Mouse (Mus musculus) spleen, embryonic (tissue): Measurements from ENCODE around the gene Krt8.

Source experiments
- CTCF ChIA-PET: fragments of 350-600 bp; sonication (Branson Sonifier 250); formaldehyde crosslinking; loops from one replicate; lab custom pipeline; 2022; lab: Charles Lee

Gene Krt8

DNA sequence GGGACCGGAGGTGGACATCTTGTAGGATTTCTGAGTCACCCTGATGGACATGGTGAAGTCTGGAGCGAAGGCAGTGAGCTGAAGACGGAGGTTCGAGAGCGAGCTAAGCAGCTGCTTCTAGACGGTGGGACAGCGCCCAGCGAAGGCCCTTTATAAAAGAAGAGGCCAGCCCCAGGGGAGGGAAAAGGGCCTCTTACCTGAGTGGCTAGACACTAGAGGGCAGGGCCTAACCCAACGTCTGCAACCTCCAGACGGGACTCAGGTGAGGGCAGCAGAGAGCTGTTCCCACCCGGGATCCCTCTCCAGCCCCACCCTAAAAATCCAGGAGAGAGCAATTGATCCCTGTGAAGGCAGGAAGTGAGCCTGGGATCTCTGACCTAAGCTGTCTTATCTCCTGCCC, at the start of gene Krt8:
Gene Krt8, minus strand, starts transcription at position 294 of the 400 bp plus-strand sequence.
- CTCF ChIA-PET: no interaction called here

DNA sequence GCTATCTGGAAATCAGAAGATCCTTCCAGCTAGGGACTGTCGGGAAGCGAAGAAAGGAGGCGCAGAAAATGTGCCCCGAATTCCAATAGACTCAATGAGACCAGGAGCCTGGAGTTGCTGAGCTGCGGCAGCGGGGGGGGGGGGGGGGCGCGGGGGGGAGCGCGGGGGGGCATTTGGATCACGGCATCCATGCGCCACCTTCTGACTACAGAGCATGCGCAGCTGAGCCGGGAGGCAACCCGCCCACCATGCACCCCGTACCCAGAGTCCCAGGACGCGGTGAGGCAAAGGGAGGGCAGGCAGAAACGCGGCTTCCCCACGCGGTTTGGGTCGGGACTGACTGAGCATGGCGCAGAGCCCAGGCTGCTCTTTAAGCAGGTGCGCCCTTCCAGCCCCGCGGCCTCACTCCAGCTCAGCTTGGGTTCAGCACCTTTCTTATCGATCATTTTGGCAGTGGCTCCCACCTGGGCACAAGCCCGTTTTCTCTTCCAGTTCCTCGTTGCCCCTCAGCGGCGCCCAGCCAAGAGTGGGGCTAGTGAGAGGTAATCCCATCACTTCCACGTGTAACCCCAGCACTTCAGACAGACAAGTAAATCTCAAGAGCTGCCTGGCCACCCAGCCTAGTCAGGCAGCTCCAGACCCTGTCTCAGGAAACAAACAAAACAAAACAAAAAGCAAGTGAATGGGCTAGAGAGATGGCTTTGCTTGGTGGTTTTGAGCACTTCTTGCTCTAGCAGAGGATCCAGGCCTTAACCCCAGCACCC, 47.8 kb upstream of the Krt8 start:
- CTCF ChIA-PET: no interaction called here

DNA sequence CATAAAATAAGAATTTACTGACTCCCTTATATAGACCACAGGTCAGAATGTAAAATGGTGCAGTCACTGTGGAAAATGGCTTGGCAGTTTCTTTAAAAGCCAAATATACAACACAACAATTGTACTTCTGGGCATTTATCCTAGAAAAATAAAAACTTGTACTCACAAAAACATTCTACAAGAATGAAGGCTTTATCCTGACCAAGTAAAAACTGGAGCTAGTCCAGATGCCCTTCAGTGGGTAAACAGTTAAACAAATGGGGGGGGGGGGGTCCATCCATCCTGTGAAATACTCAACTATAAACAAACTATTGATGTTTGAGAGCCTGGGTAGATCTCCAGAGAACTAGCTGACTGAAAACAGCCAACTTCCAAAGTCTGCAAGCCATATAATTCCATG, 45.6 kb upstream of the Krt8 start:
- CTCF ChIA-PET: interaction anchor here (0.6 kb wide), 1 partner anchor 48 kb away, joined by 4 read pairs; no protein-coding TSS in a partner anchor

DNA sequence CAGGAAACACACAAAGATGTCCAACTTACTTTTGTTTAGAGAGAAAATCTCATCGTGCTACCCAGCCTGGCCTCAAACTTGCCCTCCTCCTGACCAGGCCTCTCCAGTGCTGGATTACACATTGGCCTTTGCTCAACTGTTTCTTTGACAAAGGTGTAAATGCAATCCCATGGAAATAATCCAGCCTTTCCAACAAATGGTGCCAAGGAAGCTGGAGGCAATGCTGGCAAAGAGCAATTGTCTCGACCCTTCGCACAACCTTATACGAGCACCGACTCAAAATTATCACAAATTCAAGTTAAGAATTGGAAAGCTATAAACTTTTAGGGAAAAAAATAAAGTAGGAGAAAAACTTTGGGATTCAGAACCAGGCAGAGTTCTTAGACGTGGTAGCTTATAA, 43.7 kb upstream of the Krt8 start:
- CTCF ChIA-PET: interaction anchor here (0.5 to 0.7 kb wide), 2 partner anchors 14 to 18 kb away, joined by 3 read pairs; no protein-coding TSS in a partner anchor

DNA sequence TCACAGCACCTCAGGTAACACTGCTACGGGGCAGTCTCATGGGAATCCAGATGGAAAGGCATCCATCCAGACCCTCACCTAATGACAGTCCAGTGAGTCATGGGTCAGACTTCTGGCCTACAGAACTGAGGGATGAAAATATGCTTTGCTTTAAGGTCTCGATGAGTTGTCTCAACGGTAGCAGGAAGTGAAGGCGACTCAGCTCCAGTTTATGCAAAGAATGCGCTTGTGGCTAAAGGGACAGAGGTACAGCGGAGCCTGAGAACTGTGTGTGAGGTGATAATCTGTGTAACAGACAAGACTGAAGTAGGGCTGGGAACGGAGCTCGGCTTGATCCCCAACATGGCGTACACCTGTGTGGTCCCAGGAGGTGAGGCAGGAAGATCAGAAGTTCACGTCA, 41.4 kb upstream of the Krt8 start:
- CTCF ChIA-PET: no interaction called here

DNA sequence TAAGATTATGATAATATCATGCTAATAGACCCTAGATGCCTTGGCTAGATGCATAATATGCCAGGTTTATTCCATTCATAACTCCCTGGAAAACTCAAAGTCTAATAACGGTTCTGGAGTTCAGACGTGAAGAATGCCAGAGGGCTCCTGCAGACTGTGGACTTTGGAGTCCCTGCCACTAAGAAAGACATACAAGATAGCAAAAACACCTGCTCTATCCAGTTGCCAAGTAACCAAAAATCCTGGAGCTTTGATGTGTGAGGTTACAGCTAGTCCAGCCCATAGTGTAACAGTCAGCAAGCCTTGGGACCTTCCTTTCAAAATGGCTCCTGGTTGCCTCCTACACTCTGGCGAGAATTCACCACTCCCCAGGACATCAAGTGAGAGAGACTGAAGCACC, 40.5 kb upstream of the Krt8 start:
- CTCF ChIA-PET: no interaction called here

DNA sequence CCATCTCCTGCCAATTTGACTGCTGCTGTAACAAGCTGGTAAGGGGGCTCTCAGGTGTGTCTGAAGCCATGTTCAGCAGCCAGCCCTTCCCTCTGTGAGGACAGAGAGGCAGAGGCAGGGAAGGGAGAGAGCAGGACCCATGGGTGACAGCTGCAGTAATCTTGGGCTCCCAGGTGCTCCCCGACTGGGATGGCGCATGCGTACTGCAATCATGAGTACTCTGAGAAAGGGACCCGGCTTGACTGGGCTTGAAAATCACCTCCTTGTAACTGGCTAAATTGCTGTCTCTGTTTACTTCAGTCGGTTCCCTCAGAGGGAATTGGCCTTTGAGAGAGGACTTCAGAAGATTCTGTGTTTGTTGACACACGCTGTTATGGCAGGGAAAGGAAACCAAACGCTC, 37.7 kb upstream of the Krt8 start:
- CTCF ChIA-PET: no interaction called here

DNA sequence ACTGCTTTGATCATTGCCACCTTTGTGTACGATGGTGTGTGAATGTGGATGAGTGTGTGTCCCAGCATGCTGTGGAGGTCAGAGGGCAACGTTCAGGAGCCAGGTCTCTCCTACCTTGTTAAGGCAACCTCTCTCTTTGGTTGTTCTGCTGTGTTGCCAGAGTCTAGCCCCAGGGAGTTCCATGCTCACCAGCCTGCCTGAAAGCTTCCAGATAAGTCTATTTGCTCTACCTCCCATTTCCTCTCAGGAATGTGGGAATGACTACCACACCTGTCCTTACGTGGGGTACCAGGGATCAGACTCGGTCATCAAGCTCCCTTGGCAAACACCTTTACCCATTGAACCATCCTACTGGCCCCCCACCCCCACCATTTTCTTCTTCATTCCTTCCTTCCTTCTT, 36.0 kb upstream of the Krt8 start:
- CTCF ChIA-PET: no interaction called here

DNA sequence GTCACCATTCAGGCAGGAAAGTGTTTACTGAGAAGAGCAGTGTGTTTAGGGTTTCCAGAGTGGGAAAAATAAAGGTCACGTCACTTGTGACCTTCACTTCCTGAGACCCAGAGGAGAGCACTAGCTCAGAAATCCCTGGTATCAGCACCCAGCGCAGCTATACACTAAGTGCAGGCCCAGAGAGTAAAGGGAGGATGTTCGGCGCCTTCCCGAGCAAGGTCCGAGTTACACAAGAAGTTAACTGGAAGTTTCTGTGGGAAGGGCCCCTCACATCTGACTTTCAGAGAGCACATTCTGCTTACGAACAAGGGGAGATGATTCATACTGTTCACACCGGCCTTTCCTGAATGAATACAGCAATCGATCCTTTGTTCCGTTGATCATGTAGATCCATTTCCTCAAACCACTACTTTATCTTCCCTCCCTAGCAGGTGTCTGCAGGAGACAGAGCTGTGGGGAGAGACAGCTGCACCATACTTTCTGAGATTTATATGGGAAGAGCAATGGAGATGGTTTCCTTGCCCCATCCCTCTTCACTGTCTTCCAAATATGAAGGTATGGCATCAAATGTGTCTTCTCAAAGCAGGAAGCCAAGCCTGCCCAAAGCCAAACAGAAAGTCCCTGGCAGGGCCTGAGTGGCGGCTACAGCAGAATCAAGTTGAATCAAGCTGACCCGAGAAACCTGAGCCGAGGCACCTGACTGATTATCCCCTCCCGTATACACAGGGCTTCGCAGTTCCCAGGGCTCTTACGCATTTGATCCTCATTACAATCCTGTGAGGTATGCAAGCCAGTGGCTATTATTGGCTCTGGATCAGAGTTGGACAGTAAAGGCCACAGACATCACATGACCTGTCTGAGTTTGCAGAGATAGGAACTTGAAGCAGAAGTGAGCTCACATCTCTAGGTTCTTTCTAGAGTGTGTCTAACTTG, 30.1 kb upstream of the Krt8 start:
- CTCF ChIA-PET: no interaction called here

DNA sequence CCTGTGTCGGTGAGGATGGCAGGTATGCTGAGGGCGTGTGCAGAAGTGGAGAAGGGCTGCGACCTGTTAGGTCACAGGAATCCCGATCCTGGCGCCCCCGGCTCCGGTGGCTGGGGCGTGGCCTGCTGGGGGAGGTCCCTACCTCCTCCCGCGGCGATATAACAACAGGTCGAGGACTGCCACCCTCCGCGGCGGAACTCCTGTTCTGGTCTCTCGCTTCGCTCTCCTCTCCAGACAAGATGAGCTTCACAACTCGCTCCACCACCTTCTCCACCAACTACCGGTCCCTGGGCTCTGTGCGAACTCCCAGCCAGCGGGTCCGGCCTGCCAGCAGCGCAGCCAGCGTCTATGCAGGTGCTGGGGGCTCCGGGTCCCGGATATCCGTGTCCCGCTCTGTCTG, 23.8 kb upstream of the Krt8 start, which contains the start of gene Krt18:
Gene Krt18, plus strand, starts transcription at position 141 of the 400 bp plus-strand sequence.
- CTCF ChIA-PET: no interaction called here

DNA sequence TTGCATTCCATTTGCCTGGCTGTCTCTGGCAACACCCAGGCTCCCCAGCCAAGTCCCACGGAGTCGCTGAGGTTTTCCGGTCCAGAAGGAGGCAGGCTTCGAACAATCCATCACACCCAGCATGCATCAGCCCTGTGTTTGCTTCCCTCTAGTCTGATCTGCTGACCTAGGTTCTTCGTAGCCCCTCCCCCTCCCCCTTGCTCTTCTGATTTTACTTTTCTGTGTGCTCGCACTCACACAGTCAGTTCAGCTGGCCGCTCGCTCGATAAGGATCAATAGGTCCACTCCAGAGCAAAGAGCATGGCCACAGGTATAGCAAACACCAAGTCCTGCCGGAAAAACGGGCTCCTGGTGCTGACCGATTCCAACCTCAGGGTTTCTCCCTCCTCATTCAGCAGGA, 22.1 kb upstream of the Krt8 start:
- CTCF ChIA-PET: no interaction called here

DNA sequence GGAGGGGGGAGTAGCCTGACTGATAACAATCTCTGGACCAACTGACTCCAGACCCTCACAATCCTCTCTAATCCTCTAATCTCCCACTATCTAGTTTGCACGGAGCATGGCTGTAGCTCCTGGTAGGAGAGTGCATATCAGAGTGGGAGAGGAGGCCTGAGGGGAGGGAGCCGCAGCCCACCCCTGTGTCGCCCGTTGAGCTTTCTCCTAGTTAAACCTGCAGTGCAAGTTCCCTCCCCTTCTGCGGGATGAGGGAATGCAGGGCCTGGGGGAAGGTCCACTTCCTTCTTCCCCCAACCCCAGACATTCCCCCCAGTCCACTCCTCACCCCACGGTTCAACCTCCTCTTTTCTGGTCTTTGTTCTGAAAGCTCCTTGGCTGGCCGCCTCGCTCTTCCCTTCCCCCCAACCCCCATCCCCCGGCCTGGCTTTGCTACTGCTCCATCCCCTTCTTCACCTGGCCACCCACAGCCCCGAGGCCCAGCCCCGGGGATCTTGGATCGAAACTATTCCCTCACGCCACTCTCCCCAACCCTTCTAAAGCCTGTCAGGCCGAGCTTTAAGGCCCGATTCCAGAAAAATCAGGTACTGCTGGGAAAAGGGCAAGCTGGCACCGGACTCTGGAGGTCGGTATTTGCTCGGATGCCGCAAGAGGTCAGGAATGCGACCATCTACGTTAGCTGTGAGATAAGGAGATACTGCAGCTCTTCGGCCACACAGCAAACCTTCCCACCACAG, 21.0 kb upstream of the Krt8 start:
- CTCF ChIA-PET: no interaction called here

DNA sequence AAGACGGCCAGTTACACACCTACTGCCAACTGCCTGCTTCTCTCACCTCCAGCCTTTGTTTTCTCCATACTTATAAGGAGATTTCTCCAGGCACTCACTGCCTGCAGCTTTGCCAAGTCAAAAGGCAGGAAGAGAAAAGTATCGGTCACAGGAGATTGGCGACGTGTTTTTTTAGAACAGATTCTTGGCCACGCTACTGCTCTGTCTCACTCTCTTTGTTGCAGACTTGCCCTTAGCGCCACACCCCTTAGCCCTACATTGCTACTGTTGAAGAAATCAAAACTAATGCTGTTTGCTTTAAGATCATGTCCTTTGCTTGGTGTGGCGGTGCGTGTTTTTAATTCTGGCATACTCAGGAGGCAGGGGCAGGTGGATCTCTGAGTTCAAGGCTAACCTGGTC, 19.6 kb upstream of the Krt8 start:
- CTCF ChIA-PET: no interaction called here

DNA sequence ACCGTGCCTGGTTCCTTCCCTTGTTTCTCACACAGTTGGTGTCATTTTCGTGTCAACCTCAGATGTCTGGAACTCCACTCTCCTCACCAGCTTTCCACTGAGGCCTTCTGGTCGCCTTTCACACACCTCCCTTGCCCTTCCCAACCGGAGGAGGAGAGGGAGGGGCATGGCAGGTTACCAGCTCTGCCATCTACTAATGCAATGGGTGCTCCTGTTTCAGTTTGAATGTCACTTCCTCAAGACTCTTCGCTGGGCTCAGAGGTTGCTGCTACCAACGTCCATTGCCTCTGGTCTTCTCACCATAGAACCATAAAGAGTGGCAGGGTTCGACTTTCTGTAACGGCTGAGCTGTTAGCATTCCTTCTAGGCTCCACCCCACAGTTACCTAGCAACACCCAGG, 18.2 kb upstream of the Krt8 start:
- CTCF ChIA-PET: no interaction called here

DNA sequence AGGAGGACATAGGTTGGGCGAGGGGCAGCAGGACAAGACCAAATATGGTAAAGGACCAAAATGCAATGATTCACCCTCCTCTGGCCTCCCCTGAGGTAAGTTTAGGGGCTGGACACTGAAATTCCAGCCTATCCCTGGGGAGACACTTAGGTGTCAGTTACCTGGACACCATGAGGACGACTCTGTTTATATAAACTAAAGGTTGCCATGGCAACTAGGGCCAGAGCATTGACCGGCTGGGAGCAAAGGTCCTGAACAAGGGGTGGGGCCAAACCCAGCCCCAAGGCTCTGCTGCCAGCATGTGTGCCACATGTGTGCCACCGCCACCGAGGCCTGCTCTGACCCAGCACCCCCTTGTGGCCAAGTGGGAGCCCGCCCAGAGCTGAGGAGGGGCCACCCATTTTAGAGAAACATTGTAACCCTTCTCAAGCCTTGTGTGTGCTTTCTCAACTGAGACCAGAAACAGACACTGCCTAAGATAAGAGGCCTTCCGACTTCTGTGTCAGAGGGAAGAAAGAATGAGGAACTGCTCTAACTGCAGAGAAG, 13.7 kb upstream of the Krt8 start:
- CTCF ChIA-PET: no interaction called here

DNA sequence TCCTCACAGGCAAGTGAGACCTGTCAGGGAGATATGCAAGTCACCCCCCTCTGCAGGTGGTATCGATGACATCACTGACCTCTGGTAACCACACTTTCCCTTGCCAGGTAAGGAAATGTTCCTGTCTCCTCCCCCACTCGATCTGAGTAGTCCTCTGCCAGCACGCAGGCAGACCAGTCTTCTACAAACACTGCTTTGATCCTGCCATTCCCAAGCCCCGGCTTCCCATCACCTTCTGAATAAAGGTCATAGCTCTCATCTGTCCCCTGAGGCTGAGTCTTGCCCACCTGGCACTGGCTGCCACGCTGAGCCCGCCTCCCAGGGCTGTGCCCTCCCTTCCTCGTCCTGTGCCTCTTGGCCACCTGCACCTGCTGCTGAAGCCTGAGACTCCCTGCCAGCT, 12.5 kb upstream of the Krt8 start:
- CTCF ChIA-PET: no interaction called here

DNA sequence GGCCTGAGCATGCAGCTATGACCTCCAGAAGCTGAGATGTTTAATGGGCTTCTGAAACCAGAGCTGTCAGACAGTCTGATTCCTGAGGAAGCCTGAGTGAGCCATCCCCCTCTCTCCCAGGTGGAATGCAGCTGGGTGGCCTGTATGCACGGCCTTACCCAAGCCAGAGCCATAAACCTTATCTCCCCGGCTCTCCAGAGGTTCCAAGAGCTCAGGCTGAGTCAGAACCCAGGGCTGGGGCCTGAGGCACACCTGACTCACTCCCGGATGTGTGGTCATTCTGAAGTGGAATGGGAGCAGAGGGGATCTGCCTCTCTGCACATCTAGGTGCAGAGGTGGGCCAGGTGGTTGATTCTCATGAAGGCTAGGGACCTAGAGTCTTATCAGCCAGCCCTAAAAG, 11.8 kb upstream of the Krt8 start:
- CTCF ChIA-PET: no interaction called here

DNA sequence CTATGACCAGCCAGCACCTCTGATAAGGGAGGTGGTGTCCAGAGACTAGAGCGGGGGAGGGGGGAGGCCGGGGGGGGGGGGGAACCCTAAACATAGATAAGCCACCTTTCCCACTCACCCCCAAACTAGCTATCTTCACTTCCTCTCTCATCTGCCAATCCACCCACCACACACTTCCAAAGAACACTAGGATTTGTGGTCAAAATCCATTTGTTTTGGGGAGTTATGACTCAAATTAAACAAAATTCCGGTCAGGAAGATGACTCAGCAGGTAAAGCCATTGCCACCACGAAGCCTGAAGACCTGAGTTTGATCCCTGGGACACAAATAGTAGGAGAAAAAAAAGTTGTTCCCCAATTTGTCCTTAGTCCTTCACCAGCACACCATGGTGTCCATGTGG, 10.6 kb upstream of the Krt8 start:
- CTCF ChIA-PET: interaction anchor here (0.6 kb wide), 1 partner anchor 762 kb away, joined by 3 read pairs; no protein-coding TSS in a partner anchor

DNA sequence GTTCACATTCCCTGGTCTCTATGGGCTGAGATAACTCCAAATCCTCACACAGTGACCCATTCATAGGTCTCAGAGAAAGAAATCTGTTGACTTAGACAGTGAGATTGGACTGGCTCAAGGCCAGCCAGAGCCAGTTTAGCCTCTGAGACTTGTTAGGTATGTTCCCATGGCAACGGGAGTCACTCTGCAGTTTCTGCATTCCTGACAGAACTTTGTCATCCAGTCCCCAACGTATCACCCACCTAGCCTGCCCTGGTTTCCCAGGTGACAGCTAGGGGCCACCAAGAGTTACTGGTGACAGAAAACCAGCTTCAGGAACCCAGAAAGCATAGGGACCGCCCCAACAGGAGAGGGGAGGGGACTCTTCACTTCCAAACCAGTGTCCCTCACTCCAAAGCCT, 9.4 kb upstream of the Krt8 start:
- CTCF ChIA-PET: no interaction called here

DNA sequence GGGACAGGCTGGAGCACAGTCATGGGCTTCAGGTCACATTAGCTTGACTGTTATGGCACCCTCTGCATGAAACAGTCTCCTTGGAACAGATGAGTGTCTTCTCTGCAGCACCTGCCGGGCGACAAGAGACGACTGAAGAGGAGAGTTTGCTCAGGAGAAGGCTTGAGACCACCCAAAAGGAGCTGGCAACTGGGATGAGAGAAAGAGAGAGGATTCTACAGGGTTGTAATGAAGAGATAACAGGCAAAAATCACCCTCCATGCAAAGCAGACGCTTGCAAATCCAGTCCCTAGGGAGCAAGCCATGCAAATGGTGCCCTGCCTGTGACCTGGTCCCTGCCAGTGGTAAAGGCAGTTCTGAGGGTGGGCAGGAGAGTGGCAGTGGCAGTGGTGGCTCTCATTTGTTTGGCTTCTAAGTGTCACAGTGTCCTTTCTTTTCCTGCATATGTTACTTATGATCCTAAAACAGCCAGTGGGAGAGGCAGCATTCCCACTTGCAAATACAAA, 8.0 kb upstream of the Krt8 start:
- CTCF ChIA-PET: interaction anchor here (0.6 kb wide), 1 partner anchor 22 kb away, joined by 3 read pairs; no protein-coding TSS in a partner anchor

DNA sequence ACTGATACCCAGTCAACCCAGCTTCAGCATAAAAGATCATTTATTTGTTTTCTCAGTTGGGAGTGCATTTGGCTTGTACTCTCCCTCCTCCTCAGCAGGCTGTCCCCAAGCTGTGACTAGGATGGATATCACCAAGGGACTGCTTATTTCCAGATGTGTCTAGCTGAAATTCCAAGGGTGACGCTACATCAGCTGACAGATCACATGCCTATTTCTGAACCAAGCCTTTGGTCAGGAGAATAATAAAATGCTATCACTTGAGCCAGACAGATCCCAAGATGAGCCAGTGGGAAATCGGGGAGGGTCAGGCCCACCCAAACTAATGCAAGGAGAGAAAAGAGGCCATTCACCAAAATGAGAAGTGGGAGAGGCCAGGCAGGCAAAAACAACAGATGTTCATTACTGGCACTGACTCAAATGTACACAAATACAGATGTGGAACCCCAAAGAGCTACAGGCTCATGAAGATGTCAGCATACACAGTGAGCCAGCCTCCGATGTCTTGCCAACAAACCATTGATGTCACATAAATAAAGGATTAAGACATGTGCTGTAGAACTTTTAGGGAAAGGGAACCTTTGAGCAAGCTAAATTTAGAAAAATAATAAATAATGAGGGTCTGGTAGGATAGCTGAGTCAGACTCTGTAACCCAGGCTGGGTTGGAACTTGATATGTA, 6.4 kb upstream of the Krt8 start:
- CTCF ChIA-PET: no interaction called here
